Mouse (Mus musculus): ENCODE results near the gene Tnrc6b.
"Not testable (repeated sequence)": the region's sequence is repeated elsewhere in the genome, so short reads cannot be mapped to it uniquely, and the experiment has no call there.

The Tnrc6b gene

GRCm38 (mm10) chr15:80928811-80929355, 217.8 kb downstream of the Tnrc6b start:
- no peak for DNase-seq

- DNase-seq = peak; percentile 17
Measured at GRCm38 (mm10) chr15:80930048-80930571, 219.0 kb downstream of the Tnrc6b start.

- DNase-seq = not testable (repeated sequence)
Measured at GRCm38 (mm10) chr15:80930676-80931320, 219.7 kb downstream of the Tnrc6b start.

- no peak for DNase-seq
Measured at GRCm38 (mm10) chr15:80931345-80931960, 220.3 kb downstream of the Tnrc6b start.

GRCm38 (mm10) chr15:80934841-80935240, 223.7 kb downstream of the Tnrc6b start:
- DNase-seq = no peak

GRCm38 (mm10) chr15:80936686-80937085, 225.6 kb downstream of the Tnrc6b start:
- peak; percentile 69 for DNase-seq

GRCm38 (mm10) chr15:80938615-80939014, 227.5 kb downstream of the Tnrc6b start:
- DNase-seq = no peak

- DNase-seq = no peak
Measured at GRCm38 (mm10) chr15:80939401-80939800, 228.3 kb downstream of the Tnrc6b start.

GRCm38 (mm10) chr15:80941468-80942040, 230.4 kb downstream of the Tnrc6b start:
- no peak for DNase-seq

GRCm38 (mm10) chr15:80945851-80946250, 234.7 kb downstream of the Tnrc6b start:
- peak; percentile 67 for DNase-seq

GRCm38 (mm10) chr15:80948145-80949135, 237.3 kb downstream of the Tnrc6b start, which contains the start of gene Adsl:
Adsl (plus strand) TSS chr15:80948490.
- DNase-seq = peak; percentile 91

- DNase-seq = no peak
Measured at GRCm38 (mm10) chr15:80949431-80949830, 238.3 kb downstream of the Tnrc6b start.

- no peak for DNase-seq
Measured at GRCm38 (mm10) chr15:80950055-80950454, 238.9 kb downstream of the Tnrc6b start.

- DNase-seq = no peak
Measured at GRCm38 (mm10) chr15:80953971-80954370, 242.9 kb downstream of the Tnrc6b start.

- no peak for DNase-seq
Measured at GRCm38 (mm10) chr15:80954861-80955260, 243.7 kb downstream of the Tnrc6b start.

- no peak for DNase-seq
Measured at GRCm38 (mm10) chr15:80955836-80956438, 244.8 kb downstream of the Tnrc6b start.

- DNase-seq = no peak
Measured at GRCm38 (mm10) chr15:80969371-80969770, 258.3 kb downstream of the Tnrc6b start.

GRCm38 (mm10) chr15:80974311-80974710, 263.2 kb downstream of the Tnrc6b start:
- no peak for DNase-seq

GRCm38 (mm10) chr15:80975666-80976065, 264.6 kb downstream of the Tnrc6b start:
- peak; percentile 50 for DNase-seq

GRCm38 (mm10) chr15:80977620-80978334, 266.7 kb downstream of the Tnrc6b start, which contains the start of gene Sgsm3:
Sgsm3 (plus strand) TSS chr15:80977765.
- peak; percentile 86 for DNase-seq

- DNase-seq = no peak
Measured at GRCm38 (mm10) chr15:80979611-80980010, 268.5 kb downstream of the Tnrc6b start.
